ENCODE assay signal across 28 mouse cellular contexts in the genomic region with DNA sequence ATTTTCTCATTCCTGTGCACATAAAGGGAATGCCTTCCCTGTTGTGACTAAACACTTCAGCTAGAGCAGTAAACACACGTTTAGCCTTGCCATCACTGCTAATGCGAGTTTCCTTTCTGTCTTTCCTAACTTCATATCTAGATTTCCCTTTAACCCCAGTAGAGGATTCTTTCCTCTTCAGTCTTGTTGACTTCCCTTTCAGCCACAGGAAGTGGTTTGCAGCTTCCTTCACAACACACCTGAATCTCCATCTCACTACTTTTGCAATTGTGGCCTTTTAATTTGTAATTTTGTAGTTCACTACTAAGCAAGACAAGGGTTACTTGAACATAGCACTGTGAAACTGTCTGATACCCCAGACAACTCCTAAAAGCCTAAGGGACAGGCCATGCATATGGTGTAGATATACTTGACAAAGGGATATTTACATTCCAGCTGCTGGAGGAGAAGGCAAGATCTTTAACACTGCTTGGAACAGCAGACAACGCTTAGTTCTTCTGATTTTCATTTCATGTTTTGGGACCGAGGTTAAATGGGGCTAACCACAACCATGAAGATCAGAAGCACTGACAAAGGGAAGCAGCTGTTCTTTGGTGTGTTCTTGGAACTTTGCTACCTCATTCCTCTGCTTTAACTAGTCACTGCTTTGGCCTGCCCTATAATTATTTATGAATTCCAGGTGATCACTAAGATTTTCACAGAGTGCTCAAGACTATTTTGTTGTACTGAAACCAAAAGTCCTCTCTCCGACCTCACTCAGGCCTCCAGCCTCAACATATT.
DNase-seq lines count a peak whose midpoint lies in the region; ATAC-seq and TF ChIP-seq lines count a peak whose summit lies in the region.
"Had no signal": no experiment of that assay in that cellular context is flagged by ENCODE, and none has a peak within 500 bp of the region (broad histone marks: within the 10 kb centered on the region; RNA-seq: fewer than 3 reads in every experiment).

No protein-coding gene starts in this region.

- intact Hi-C loops in heart, postnatal 25 days (cut with DNase I), result no loop called here

- no peaks in the 10 kb centered on the region for H3K9me3 ChIP-seq in neural tube, embryonic 15.5 days (replicated peaks)
- no peaks in the 10 kb centered on the region for H3K9me3 ChIP-seq in intestine, embryonic 15.5 days
- H3K9me3 ChIP-seq: embryonic facial prominence, embryonic 12.5 days; heart, embryonic 10.5 days; heart, embryonic 15.5 days; hindbrain, embryonic 13.5 days; kidney, embryonic 15.5 days; limb, embryonic 12.5 days; liver, embryonic 15.5 days; midbrain, embryonic 12.5 days had no signal

- ATAC-seq in activated CD4-positive, CD25-positive, alpha-beta regulatory T cell, adult 4 months, result peak; percentile 61
- no peak for ATAC-seq in neural tube, embryonic 15.5 days (ENCODE audit: low FRiP score)
- no peak for ATAC-seq in intestine, embryonic 15.5 days
- ATAC-seq: forebrain, embryonic 14.5 days had no signal

- H3K9ac ChIP-seq in neural tube, embryonic 15.5 days (replicated peaks), result no peak overlapping the region
- no peak overlapping the region for H3K9ac ChIP-seq in intestine, embryonic 15.5 days
- H3K9ac ChIP-seq: embryonic facial prominence, embryonic 12.5 days; heart, embryonic 15.5 days; hindbrain, embryonic 13.5 days; kidney, embryonic 15.5 days; limb, embryonic 12.5 days; liver, embryonic 15.5 days; midbrain, embryonic 12.5 days had no signal

- H3K36me3 ChIP-seq in neural tube, embryonic 15.5 days, result no peaks in the 10 kb centered on the region
- H3K36me3 ChIP-seq in intestine, embryonic 15.5 days, result no peaks in the 10 kb centered on the region
- H3K36me3 ChIP-seq: embryonic facial prominence, embryonic 12.5 days; heart, embryonic 10.5 days; heart, embryonic 15.5 days; hindbrain, embryonic 13.5 days; kidney, embryonic 15.5 days; limb, embryonic 12.5 days; liver, embryonic 15.5 days; midbrain, embryonic 12.5 days had no signal

- DNase-seq in CD4-positive, CD25-positive, alpha-beta regulatory T cell, adult 2 months (ENCODE audit: low read depth, low spot score), result peak; percentile 21
- DNase-seq in naive thymus-derived CD4-positive, alpha-beta T cell, adult 2 months (ENCODE audit: low read depth), result peak; percentile 59
- peak; percentile 47 for DNase-seq in thymus, postnatal 25 days
- no peak for DNase-seq in layer of hippocampus, adult 2 months (ENCODE audit: low spot score in 2 of 2)
- DNase-seq in heart, postnatal 25 days (ENCODE audit: low spot score), result no peak
- DNase-seq: adrenal gland, adult 8-10 months; cerebellum, adult 8-10 months; cerebellum, postnatal 36 days; embryo, embryonic 11 days; gastrocnemius, postnatal 25 days; heart, adult 11 months; heart, postnatal 4 days; kidney, adult 18-20 months; kidney, postnatal 4 days; lung, postnatal 36 days; right cerebral cortex, postnatal 25 days had no signal

- H3K4me1 ChIP-seq in neural tube, embryonic 15.5 days, result no peaks in the 10 kb centered on the region
- no peaks in the 10 kb centered on the region for H3K4me1 ChIP-seq in intestine, embryonic 15.5 days (replicated peaks)
- H3K4me1 ChIP-seq: embryonic facial prominence, embryonic 12.5 days; heart, embryonic 10.5 days; heart, embryonic 15.5 days; hindbrain, embryonic 13.5 days; kidney, embryonic 15.5 days; limb, embryonic 12.5 days; liver, embryonic 15.5 days; midbrain, embryonic 12.5 days had no signal

- H3K4me3 ChIP-seq in layer of hippocampus, adult 2 months, result no peak overlapping the region
- H3K4me3 ChIP-seq in neural tube, embryonic 15.5 days (replicated peaks), result no peak overlapping the region
- H3K4me3 ChIP-seq in intestine, embryonic 15.5 days (replicated peaks), result no peak overlapping the region
- H3K4me3 ChIP-seq: embryonic facial prominence, embryonic 12.5 days; heart, embryonic 10.5 days; heart, embryonic 15.5 days; hindbrain, embryonic 13.5 days; kidney, embryonic 15.5 days; limb, embryonic 12.5 days; liver, embryonic 15.5 days; midbrain, embryonic 12.5 days had no signal

- H3K4me2 ChIP-seq in neural tube, embryonic 15.5 days, result no peak overlapping the region
- H3K4me2 ChIP-seq in intestine, embryonic 15.5 days (replicated peaks), result no peak overlapping the region
- H3K4me2 ChIP-seq: embryonic facial prominence, embryonic 12.5 days; heart, embryonic 15.5 days; hindbrain, embryonic 13.5 days; kidney, embryonic 15.5 days; limb, embryonic 12.5 days; liver, embryonic 15.5 days; midbrain, embryonic 12.5 days had no signal

- no peaks in the 10 kb centered on the region for H3K27me3 ChIP-seq in neural tube, embryonic 15.5 days (replicated peaks)
- H3K27me3 ChIP-seq in intestine, embryonic 15.5 days (replicated peaks), result no peaks in the 10 kb centered on the region
- H3K27me3 ChIP-seq: embryonic facial prominence, embryonic 12.5 days; heart, embryonic 15.5 days; hindbrain, embryonic 13.5 days; kidney, embryonic 15.5 days; limb, embryonic 12.5 days; liver, embryonic 15.5 days; midbrain, embryonic 12.5 days had no signal

- TF ChIP-seq CTCF in layer of hippocampus, adult 2 months (conservative IDR thresholded peaks at IDR 0.05), result no peak

- 93% methylated on average over 5 of the region's 5 CpGs for WGBS in neural tube, embryonic 15.5 days
- 77% methylated on average over 5 of the region's 5 CpGs for WGBS in intestine, embryonic 15.5 days

- H3K27ac ChIP-seq in layer of hippocampus, adult 2 months, result no peak overlapping the region
- H3K27ac ChIP-seq in neural tube, embryonic 15.5 days (replicated peaks), result no peak overlapping the region
- no peak overlapping the region for H3K27ac ChIP-seq in intestine, embryonic 15.5 days
- H3K27ac ChIP-seq: embryonic facial prominence, embryonic 12.5 days; heart, embryonic 10.5 days; heart, embryonic 15.5 days; hindbrain, embryonic 13.5 days; kidney, embryonic 15.5 days; limb, embryonic 12.5 days; liver, embryonic 15.5 days; midbrain, embryonic 12.5 days had no signal

Comparison
In these comparisons a context has a peak if more than half of its experiments do, and no peak if none do; other contexts are left out.
1. DNase-seq: peak in CD4-positive, CD25-positive, alpha-beta regulatory T cell, adult 2 months (single experiment), naive thymus-derived CD4-positive, alpha-beta T cell, adult 2 months (single experiment) and thymus, postnatal 25 days (single experiment); none in layer of hippocampus, adult 2 months (0 of 2) and heart, postnatal 25 days (single experiment).